Mouse (Mus musculus) embryonic facial prominence, embryonic 10.5 days (tissue): Measurements from ENCODE around the gene Gabbr2. TPM values are rescaled to one million over a fixed set of nuclear protein-coding genes. Genes with fewer than 3 reads are reported as not detected.

ENCODE experiments used
- DNase-seq: peaks from one replicate; pipeline ENCODE4 v3.0.0-alpha.2; 2017; ENCODE audit warnings: low spot score
- H3K27ac ChIP-seq: fragments of 300-500 bp; sonication (generic); replicated peaks from 2 replicates; pipeline ENCODE4 v1.5.1; 2016; ENCODE audit warnings: mild to moderate bottlenecking
- H3K27me3 ChIP-seq: fragments of 300-500 bp; sonication (generic); replicated peaks from 2 replicates; pipeline ENCODE4 v1.6.1; 2016; ENCODE audit warnings: low read depth, mild to moderate bottlenecking; ENCODE audit not compliant: poor library complexity, severe bottlenecking
- H3K36me3 ChIP-seq: fragments of 300-500 bp; sonication (generic); replicated peaks from 2 replicates; pipeline ENCODE4 v1.6.1; 2016; ENCODE audit warnings: mild to moderate bottlenecking, moderate library complexity
- H3K4me1 ChIP-seq: fragments of 300-500 bp; sonication (generic); 2 replicates; pipeline ENCODE4 v1.6.1; 2016
- H3K4me3 ChIP-seq: fragments of 300-500 bp; sonication (generic); 2 replicates; pipeline ENCODE4 v1.5.1; 2016; ENCODE audit warnings: mild to moderate bottlenecking, moderate library complexity
- H3K9me3 ChIP-seq: fragments of 300-500 bp; sonication (generic); 2 replicates; pipeline ENCODE4 v1.6.1; 2016; ENCODE audit warnings: mild to moderate bottlenecking
- WGBS: fragments of 180-500 bp; shearing (Covaris S2); methylation state at CpG from one replicate; pipeline ENCODE4 v1.1.7; 2016; 5-methylcytosine and 5-hydroxymethylcytosine counted together
- polyA plus RNA-seq: library from polyadenylated mRNA; unstranded; fragments of >200 nt; fragmentation: Nextera tagmentation; extraction: Ambion mirVana; gene quantifications from 2 replicates; pipeline ENCODE4 v1.2.1, GENCODE M21; 2016

Gabbr2 gene
- polyA plus RNA-seq, 1 experiment from 2014 or later = 0.30 TPM

DNA sequence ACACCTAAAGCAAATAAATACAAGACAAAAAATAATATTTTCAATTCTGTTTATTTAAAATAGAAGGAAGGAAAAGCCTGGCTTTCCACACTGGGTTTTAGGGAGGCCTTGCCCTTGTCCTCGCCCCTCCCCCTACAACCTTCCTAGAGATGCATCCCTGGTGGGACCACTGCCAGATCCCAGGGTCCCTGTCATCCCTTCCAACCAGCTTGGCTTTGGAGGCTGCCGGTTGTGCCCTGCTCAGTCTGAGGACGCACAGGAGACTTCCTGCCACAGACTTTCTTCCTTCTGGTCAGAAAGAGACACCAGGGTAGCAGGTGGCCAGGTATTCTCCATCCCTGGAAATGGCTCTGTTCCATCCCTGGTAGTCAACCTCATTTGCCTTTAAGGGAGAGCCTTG is 57.4 kb downstream of the Gabbr2 start:
- 81% methylated on average over 3 of the region's 3 CpGs for WGBS
- DNase-seq = no peak
- no peaks in the 10 kb centered on the region for H3K27me3 ChIP-seq
- H3K27ac ChIP-seq = no peak overlapping the region
- H3K36me3 ChIP-seq = no peaks in the 10 kb centered on the region
- peaks cover 8% of the 10 kb centered on the region; the same call in 1 of the 2 replicates for H3K4me1 ChIP-seq
- H3K9me3 ChIP-seq = no peaks in the 10 kb centered on the region
- no peak overlapping the region for H3K4me3 ChIP-seq

- WGBS = 74% methylated on average over 2 of the region's 2 CpGs
- Histone ChIP-seq H3K36me3 (no peaks in the 10 kb centered on the region), H3K27ac (no peak overlapping the region), H3K27me3 (no peaks in the 10 kb centered on the region), H3K4me1 (peaks cover 8% of the 10 kb centered on the region; the same call in 1 of the 2 replicates), H3K4me3 (no peak overlapping the region), H3K9me3 (no peaks in the 10 kb centered on the region)
- no peak for DNase-seq
Measured at GRCm38 (mm10) chr4:46933590-46933989, 58.1 kb downstream of the Gabbr2 start.

- WGBS = 59% methylated on average over 9 of the region's 9 CpGs
- Histone ChIP-seq H3K36me3 (no peaks in the 10 kb centered on the region), H3K9me3 (no peaks in the 10 kb centered on the region), H3K4me3 (no peak overlapping the region), H3K27ac (no peak overlapping the region), H3K27me3 (no peaks in the 10 kb centered on the region), H3K4me1 (peaks cover 8% of the 10 kb centered on the region; the same call in 1 of the 2 replicates)
- no peak for DNase-seq
Measured at GRCm38 (mm10) chr4:46931706-46932397, 59.8 kb downstream of the Gabbr2 start.

DNA sequence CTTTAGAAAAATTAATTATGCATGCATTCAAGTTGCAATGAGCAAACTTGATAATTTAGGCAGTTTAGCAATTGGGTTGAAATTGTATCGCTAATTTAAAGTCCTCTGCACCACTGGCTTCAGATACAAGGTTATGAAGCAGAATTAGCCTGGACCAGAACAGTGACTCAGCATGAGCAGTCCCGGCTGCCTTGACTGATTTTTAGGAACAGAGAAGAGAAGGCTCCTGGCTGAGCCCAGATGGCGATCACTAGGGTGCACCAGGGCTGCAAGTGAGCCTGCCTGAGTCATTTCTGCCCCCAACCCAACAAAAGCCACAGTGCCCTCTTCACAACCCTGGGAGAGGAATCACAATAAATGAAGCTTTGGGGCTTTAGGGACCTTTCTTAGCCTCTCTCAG is 63.6 kb downstream of the Gabbr2 start:
- WGBS = 69% methylated on average over 3 of the region's 3 CpGs
- H3K27me3 ChIP-seq = no peaks in the 10 kb centered on the region
- no peak for DNase-seq

DNA sequence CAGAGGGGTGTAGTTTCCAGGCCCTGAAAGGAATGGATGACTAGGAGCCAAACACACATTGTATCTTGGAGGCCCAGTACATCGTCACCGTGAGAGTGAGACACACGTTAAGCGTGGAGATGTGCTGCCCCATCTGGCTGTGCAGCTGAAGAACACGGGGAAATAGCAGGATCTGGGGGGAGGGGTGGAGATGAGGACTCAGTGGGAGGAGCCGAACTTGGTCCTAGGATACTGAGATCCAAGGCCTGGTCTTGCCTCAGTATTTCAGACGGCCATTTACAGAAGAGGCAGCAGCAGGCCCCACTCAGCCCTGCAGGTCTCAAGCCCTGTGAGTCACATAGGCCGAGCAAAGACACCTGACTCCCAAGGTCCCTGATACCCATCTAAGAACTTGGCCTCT is 72.5 kb downstream of the Gabbr2 start:
- H3K9me3 ChIP-seq = no peaks in the 10 kb centered on the region
- 65% methylated on average over 8 of the region's 8 CpGs for WGBS
- peaks cover 16% of the 10 kb centered on the region for H3K4me1 ChIP-seq
- no peaks in the 10 kb centered on the region for H3K36me3 ChIP-seq
- 0 out of 2 replicates have a peak, but pooled peaks cover 3% of the 10 kb centered on the region for H3K27me3 ChIP-seq
- DNase-seq = peak; percentile 21
- H3K4me3 ChIP-seq = no peak overlapping the region
- H3K27ac ChIP-seq = no peak overlapping the region

More for the DNA sequence above, 63.6 kb downstream of the Gabbr2 start:
- no peaks in the 10 kb centered on the region for H3K9me3 ChIP-seq
- H3K27ac ChIP-seq = no peak overlapping the region
- H3K4me1 ChIP-seq = 0 out of 2 replicates have a peak, but pooled peaks cover 3% of the 10 kb centered on the region
- no peak overlapping the region for H3K4me3 ChIP-seq
- no peaks in the 10 kb centered on the region for H3K36me3 ChIP-seq

- 84% methylated on average over 6 of the region's 6 CpGs for WGBS
- Histone ChIP-seq H3K27me3 (0 out of 2 replicates have a peak, but pooled peaks cover 3% of the 10 kb centered on the region), H3K4me1 (peaks cover 16% of the 10 kb centered on the region), H3K27ac (no peak overlapping the region), H3K9me3 (no peaks in the 10 kb centered on the region), H3K36me3 (no peaks in the 10 kb centered on the region), H3K4me3 (no peak overlapping the region)
- DNase-seq = no peak
Measured at GRCm38 (mm10) chr4:46916786-46917185, 74.9 kb downstream of the Gabbr2 start.

DNA sequence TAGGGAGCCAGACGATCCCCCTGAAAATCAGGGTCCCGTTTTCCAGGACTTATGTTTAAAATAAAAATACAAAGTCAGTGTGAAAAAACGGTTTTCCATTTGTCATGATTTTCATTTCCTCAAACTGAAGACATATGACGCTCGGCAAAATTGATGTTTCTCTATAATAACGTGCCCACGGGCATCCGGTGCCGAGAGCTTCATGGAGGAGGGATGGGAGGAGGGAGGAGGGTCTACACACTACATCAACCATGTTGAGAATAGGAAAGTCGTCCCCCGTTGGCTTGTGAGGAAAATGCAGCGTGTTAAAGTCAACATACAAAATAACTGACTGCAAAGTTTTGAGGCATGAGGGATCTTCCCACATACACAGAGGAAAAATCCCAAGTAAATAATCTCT is 75.7 kb downstream of the Gabbr2 start:
- Histone ChIP-seq H3K36me3 (no peaks in the 10 kb centered on the region), H3K27ac (no peak overlapping the region), H3K4me1 (peaks cover 16% of the 10 kb centered on the region), H3K9me3 (no peaks in the 10 kb centered on the region), H3K27me3 (0 out of 2 replicates have a peak, but pooled peaks cover 3% of the 10 kb centered on the region), H3K4me3 (no peak overlapping the region)
- WGBS = 93% methylated on average over 12 of the region's 12 CpGs
- no peak for DNase-seq

DNA sequence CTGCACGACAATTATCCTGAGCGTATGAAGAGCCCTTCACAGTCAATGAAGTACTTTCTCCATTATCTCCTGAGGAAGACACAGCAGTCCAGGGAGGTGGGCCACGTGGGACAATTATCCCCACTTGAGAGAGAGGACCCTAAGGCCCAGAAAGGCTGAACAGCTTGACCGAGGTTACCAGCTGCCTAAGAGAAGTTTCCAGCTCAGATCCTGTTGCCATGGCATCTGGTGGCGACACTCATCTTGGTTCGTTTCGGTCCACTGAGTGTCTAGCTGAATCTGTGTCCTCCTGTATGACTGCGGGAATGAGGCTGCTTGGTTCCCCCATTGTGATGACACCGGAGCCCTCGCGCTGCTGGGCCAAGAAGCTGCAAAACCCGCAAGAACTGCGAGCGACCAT is 76.2 kb downstream of the Gabbr2 start:
- Histone ChIP-seq H3K27me3 (0 out of 2 replicates have a peak, but pooled peaks cover 3% of the 10 kb centered on the region), H3K9me3 (no peaks in the 10 kb centered on the region), H3K4me3 (no peak overlapping the region), H3K27ac (no peak overlapping the region), H3K4me1 (peaks cover 16% of the 10 kb centered on the region), H3K36me3 (no peaks in the 10 kb centered on the region)
- no peak for DNase-seq
- WGBS = 89% methylated on average over 14 of the region's 14 CpGs

DNA sequence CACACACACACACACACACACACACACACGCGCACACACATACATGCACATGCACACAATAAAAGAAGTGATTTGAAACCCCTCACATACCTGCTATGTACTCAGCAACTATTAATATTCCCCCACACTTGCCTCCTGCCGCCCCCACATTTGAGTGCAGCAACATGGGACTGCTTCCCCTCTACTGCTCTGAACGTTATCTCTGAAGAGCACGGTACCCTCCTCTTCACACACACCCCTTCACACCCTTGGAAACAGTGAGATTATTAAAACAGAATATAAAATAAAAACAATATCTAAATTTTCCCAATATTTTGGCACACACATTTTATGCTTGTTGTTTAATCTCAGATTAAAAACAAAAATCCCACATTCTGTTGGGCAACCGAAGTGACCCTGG is 77.1 kb downstream of the Gabbr2 start:
- Histone ChIP-seq H3K36me3 (no peaks in the 10 kb centered on the region), H3K9me3 (0 out of 2 replicates have a peak, but pooled peaks cover 2% of the 10 kb centered on the region), H3K27ac (no peak overlapping the region), H3K27me3 (no peaks in the 10 kb centered on the region), H3K4me3 (no peak overlapping the region), H3K4me1 (peaks cover 15% of the 10 kb centered on the region)
- 93% methylated on average over 6 of the region's 6 CpGs for WGBS
- no peak for DNase-seq

- H3K36me3 ChIP-seq = no peaks in the 10 kb centered on the region
- H3K9me3 ChIP-seq = peaks cover 7% of the 10 kb centered on the region
- H3K27me3 ChIP-seq = no peaks in the 10 kb centered on the region
- no peak overlapping the region for H3K4me3 ChIP-seq
- no peak for DNase-seq
- WGBS = 84% methylated on average over 3 of the region's 3 CpGs
- no peaks in the 10 kb centered on the region for H3K4me1 ChIP-seq
- no peak overlapping the region for H3K27ac ChIP-seq
Measured at GRCm38 (mm10) chr4:46906036-46906691, 85.5 kb downstream of the Gabbr2 start.

DNA sequence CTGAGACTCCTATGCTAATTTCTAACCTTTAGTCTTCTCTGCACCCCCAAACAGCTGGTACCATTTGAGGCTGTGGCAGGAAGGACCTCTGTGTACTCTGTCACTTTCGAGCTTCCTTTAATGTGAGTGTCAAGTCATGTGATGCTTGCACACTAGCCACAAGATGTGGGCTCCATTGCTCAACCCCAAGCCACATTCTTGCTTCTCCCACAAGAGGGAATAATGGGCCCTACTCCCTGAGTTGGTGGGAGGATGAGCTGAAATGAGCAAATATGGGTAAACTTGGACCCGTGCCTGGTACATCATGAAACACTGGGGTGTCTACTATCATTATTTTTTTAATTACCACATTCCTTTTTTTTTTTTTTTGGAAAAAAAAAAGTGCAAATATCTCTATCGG is 86.5 kb downstream of the Gabbr2 start:
- no peaks in the 10 kb centered on the region for H3K4me1 ChIP-seq
- peaks cover 7% of the 10 kb centered on the region for H3K9me3 ChIP-seq
- no peaks in the 10 kb centered on the region for H3K36me3 ChIP-seq
- no peak overlapping the region for H3K27ac ChIP-seq
- H3K27me3 ChIP-seq = no peaks in the 10 kb centered on the region
- WGBS = 81% methylated on average over 3 of the region's 3 CpGs
- DNase-seq = no peak
- no peak overlapping the region for H3K4me3 ChIP-seq

- Histone ChIP-seq H3K27me3 (no peaks in the 10 kb centered on the region), H3K36me3 (no peaks in the 10 kb centered on the region), H3K4me1 (no peaks in the 10 kb centered on the region), H3K9me3 (peaks cover 4% of the 10 kb centered on the region), H3K27ac (no peak overlapping the region), H3K4me3 (no peak overlapping the region)
- 85% methylated on average over 12 of the region's 12 CpGs for WGBS
- DNase-seq = no peak
Measured at GRCm38 (mm10) chr4:46904129-46904528, 87.5 kb downstream of the Gabbr2 start.

GRCm38 (mm10) chr4:46898546-46898945 is 93.1 kb downstream of the Gabbr2 start:
- Histone ChIP-seq H3K4me3 (no peak overlapping the region), H3K9me3 (no peaks in the 10 kb centered on the region), H3K27me3 (no peaks in the 10 kb centered on the region), H3K36me3 (no peaks in the 10 kb centered on the region), H3K4me1 (peaks cover 14% of the 10 kb centered on the region; the same call in 1 of the 2 replicates), H3K27ac (no peak overlapping the region)
- DNase-seq = no peak
- WGBS = 68% methylated on average over 4 of the region's 4 CpGs
